Mouse (Mus musculus) B cell, adult 2 months (primary cell): Measurements from ENCODE around the gene Gmnc.

Experiments
- DNase-seq, 2 experiments: peaks; one replicate each; pipeline ENCODE4 v3.0.0; 2022

The Gmnc gene

DNA sequence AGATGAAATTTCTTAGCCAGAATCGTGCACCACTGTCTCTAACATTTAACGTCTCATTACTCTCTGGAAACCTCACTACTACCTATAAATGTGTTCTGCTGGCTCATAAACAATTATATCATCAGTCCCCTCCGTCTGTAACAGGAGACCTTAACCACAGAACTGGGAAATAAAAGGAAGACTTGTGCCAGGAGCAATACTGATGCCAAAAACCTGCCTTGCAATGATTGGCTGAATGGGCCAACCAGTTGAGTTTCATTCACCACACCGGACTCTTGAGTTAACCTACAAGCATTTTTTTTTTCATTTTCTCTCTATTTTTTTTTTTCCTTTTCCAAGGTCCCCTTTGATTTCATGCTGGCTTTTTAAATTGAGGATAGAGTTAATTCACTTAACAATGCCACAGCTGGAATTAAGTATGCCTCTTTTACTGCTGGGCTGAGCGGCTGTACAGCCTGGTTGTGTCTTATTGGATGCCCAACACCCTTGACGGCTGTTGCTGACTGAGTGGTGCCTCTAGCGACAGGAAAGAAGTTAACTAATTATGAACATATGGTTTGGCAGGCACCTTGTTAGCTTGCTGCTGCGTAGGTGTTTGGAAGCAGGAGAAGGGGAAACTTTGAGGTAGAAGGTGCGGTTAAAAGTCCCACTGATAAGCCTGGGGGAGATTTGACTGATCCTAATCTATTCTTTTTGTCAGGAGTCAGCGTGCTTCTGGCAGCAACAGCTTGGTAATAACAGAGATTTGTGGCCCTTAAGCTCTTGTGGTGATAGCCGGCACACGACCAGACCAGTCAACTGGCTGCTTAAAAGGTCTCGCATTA lies at the start of gene Gmnc:
Gmnc (minus strand) TSS at position 176 of the 824 bp plus-strand sequence.
- no peak for DNase-seq

DNA sequence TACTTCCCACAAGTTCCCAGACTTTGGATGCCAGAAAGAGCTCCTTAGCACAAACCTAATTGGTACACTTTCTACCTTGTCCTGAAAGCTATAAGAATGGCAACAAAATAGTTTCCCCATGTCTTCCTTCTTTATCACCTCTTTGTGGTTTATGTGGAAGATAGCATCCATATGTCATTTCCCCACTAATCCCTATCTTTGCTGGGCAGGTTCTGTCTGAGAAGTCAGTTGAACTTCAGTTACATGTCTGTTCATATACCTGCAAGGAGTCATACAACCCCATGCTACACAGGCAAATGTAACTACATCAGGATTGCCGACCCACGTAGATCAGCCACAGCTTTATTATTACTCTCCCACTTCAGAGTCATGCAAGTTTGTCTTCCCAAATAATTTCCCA lies 35.8 kb upstream of the Gmnc start:
- no peak for DNase-seq

GRCm38 (mm10) chr16:27026226-27026625 lies 34.8 kb upstream of the Gmnc start:
- DNase-seq, result no peak

- no peak for DNase-seq
These were observed 31.3 kb upstream of the Gmnc start for GRCm38 (mm10) chr16:27022746-27023145.

GRCm38 (mm10) chr16:27017309-27017708 lies 25.9 kb upstream of the Gmnc start:
- no peak for DNase-seq

GRCm38 (mm10) chr16:27002714-27003113 lies 11.3 kb upstream of the Gmnc start:
- DNase-seq, result no peak

- DNase-seq, result no peak
These were observed 8.1 kb upstream of the Gmnc start for GRCm38 (mm10) chr16:26999563-26999962.

- no peak for DNase-seq
These were observed 1.8 kb downstream of the Gmnc start for GRCm38 (mm10) chr16:26989415-26990315.

DNA sequence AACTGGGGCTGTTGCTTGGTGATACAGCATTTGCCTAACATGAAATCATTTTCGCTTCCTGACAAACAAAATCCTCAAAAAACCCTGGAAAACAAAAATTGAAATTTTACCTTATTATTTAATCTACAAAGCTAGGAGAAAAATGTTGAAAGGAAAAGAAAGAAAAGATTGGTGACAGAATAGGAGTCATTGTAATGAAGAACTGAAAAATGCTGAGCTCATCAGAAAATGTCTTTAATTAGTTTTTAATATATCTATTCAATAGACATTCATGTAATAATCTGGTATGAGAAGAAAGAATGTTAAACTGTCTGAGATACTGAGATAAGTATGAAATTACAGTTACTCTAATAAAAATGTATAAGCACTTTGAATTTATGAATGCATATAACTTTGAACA lies 3.3 kb downstream of the Gmnc start:
- DNase-seq, result no peak

- no peak for DNase-seq
These were observed 5.7 kb downstream of the Gmnc start for GRCm38 (mm10) chr16:26985796-26986195.

DNA sequence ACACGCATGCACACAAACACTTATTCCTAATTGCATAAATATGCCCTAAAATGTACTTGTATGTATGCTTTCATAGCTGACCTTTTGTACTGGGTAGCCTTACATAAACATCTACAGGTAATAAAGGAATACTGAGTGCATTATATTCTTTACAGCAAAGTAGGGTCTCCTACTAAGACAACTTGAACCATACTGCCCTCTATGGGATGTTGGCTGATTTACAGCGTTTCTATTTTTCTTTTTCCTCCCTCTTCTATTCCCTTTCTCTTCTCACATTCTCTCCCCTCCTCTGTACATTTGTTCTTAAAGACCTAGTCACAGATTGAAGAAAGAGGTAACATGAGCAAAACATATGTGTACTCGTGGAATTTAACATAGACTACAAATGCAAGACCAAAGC lies 9.3 kb downstream of the Gmnc start:
- no peak for DNase-seq

GRCm38 (mm10) chr16:26967967-26968366 lies 23.5 kb downstream of the Gmnc start:
- no peak for DNase-seq

- DNase-seq, result no peak
These were observed 24.6 kb downstream of the Gmnc start for GRCm38 (mm10) chr16:26966830-26967229.

GRCm38 (mm10) chr16:26961971-26962370 lies 29.5 kb downstream of the Gmnc start:
- no peak for DNase-seq

- no peak for DNase-seq
These were observed 39.9 kb downstream of the Gmnc start for GRCm38 (mm10) chr16:26951601-26952000.

GRCm38 (mm10) chr16:26950209-26950608 lies 41.2 kb downstream of the Gmnc start:
- no peak for DNase-seq

GRCm38 (mm10) chr16:26903968-26904367 lies 87.5 kb downstream of the Gmnc start:
- no peak for DNase-seq

GRCm38 (mm10) chr16:26901471-26901870 lies 90.0 kb downstream of the Gmnc start:
- no peak for DNase-seq

DNA sequence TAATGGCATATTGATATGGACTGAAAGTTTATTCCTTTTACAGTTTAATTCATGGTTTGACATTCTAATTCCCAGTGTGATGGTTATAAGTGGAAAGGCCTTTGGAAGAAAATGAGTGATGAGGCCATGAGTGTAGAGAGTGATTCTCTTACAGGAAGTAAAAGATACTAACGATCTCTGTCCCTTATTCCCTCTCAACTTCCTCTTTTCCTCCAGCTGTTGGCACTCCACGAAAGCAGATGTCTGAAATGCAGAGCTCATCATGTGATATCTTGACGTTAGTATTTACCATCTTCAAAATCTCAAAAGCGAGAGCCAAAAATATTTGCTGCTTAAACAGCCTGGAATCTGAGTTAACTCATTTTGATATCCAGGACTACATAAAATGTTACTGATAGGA lies 105.1 kb downstream of the Gmnc start:
- no peak for DNase-seq

- no peak for DNase-seq
These were observed 114.6 kb downstream of the Gmnc start for GRCm38 (mm10) chr16:26876885-26877284.
